Mouse (Mus musculus): ENCODE measurements around the gene Cldn19. TPM values are rescaled to one million over a fixed set of nuclear protein-coding genes. Genes with fewer than 3 reads are reported as not detected.
A peak's percentile ranks its signal among the peaks of the same experiment; 100 is the strongest.

Cldn19 gene
- polyA plus RNA-seq, 1 experiment from 2014 or later = 0.63 TPM

- peaks cover 35% of the 10 kb centered on the region for H3K4me1 ChIP-seq (ENCODE audit: control insufficient read depth, insufficient read depth, low read length)
- under 1% methylated on average over 24 of the region's 24 CpGs for WGBS
Observed at GRCm38 (mm10) chr4:119292771-119293573, 37.8 kb downstream of the Cldn19 start.

GRCm38 (mm10) chr4:119293574-119294258 lies 38.5 kb downstream of the Cldn19 start:
- H3K27ac ChIP-seq (ENCODE audit: low read length) = peak overlapping the region; percentile 91
- ATAC-seq = peak; percentile 16
- H3K36me3 ChIP-seq (ENCODE audit: control insufficient read depth, insufficient read depth, low read length) = no peaks in the 10 kb centered on the region
- peaks cover 35% of the 10 kb centered on the region for H3K4me1 ChIP-seq (ENCODE audit: control insufficient read depth, insufficient read depth, low read length)
- no peaks in the 10 kb centered on the region for H3K9me3 ChIP-seq (replicated peaks; ENCODE audit: control insufficient read depth, low read length, poor library complexity, severe bottlenecking)
- peak overlapping the region; percentile 93 for H3K4me3 ChIP-seq (ENCODE audit: low read depth, low read length)
- H3K4me2 ChIP-seq (ENCODE audit: low read length) = peak overlapping the region; percentile 73
- H3K27me3 ChIP-seq (ENCODE audit: control insufficient read depth, insufficient read depth, low read depth, low read length) = no peaks in the 10 kb centered on the region
- WGBS = under 1% methylated on average over 36 of the region's 80 CpGs
- H3K9ac ChIP-seq (ENCODE audit: low read depth, low read length) = peak overlapping the region; percentile 89

More at GRCm38 (mm10) chr4:119292771-119293573, 37.8 kb downstream of the Cldn19 start:
- Histone ChIP-seq H3K27me3 (ENCODE audit: control insufficient read depth, insufficient read depth, low read depth, low read length) (no peaks in the 10 kb centered on the region), H3K4me2 (ENCODE audit: low read length) (peak overlapping the region; percentile 73), H3K4me3 (ENCODE audit: low read depth, low read length) (peak overlapping the region; percentile 93), H3K9me3 (replicated peaks; ENCODE audit: control insufficient read depth, low read length, poor library complexity, severe bottlenecking) (no peaks in the 10 kb centered on the region), H3K9ac (ENCODE audit: low read depth, low read length) (peak overlapping the region; percentile 89), H3K27ac (ENCODE audit: low read length) (peak overlapping the region; percentile 91), H3K36me3 (ENCODE audit: control insufficient read depth, insufficient read depth, low read length) (no peaks in the 10 kb centered on the region)
- 0 out of 2 replicates have a peak, but pooled peaks have one; percentile 23 for ATAC-seq

- peak within 1 kb of the TSS; percentile 93 for H3K4me3 ChIP-seq (ENCODE audit: low read depth, low read length)
- H3K9me3 ChIP-seq (replicated peaks; ENCODE audit: control insufficient read depth, low read length, poor library complexity, severe bottlenecking) = no peaks in the 10 kb centered on the region
- no peaks in the 10 kb centered on the region for H3K27me3 ChIP-seq (ENCODE audit: control insufficient read depth, insufficient read depth, low read depth, low read length)
- H3K36me3 ChIP-seq (ENCODE audit: control insufficient read depth, insufficient read depth, low read length) = no peaks in the 10 kb centered on the region
- H3K27ac ChIP-seq (ENCODE audit: low read length) = peak within 1 kb of the TSS; percentile 97
- WGBS = 0% methylated on average over 61 of the region's 61 CpGs
- peaks cover 35% of the 10 kb centered on the region for H3K4me1 ChIP-seq (ENCODE audit: control insufficient read depth, insufficient read depth, low read length)
- peak; percentile 99 for ATAC-seq
- peak within 1 kb of the TSS; percentile 89 for H3K4me2 ChIP-seq (ENCODE audit: low read length)
- peak within 1 kb of the TSS; percentile 89 for H3K9ac ChIP-seq (ENCODE audit: low read depth, low read length)
Observed at GRCm38 (mm10) chr4:119294415-119295133, 39.4 kb downstream of the Cldn19 start, which contains the start of gene Ybx1. Gene Ybx1 (minus strand): TSS chr4:119294604.

DNA sequence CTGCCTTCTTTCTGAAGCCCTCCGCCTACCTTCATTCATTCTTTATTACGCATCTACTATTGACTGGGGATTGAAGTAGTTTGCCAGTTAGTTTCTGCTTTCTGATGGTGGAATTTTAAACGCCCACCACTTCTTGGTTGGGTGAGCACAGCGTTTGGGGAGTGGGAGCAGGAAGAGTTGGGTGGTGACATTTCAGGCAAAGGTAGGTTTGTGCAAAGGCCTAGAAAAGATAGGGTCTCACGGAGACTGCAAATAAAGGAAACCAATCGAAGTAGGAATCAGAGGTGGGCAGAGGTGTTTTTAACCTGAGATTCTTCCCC lies 39.9 kb downstream of the Cldn19 start:
- Histone ChIP-seq H3K4me2 (ENCODE audit: low read length) (peak overlapping the region; percentile 89), H3K9me3 (replicated peaks; ENCODE audit: control insufficient read depth, low read length, poor library complexity, severe bottlenecking) (no peaks in the 10 kb centered on the region), H3K9ac (ENCODE audit: low read depth, low read length) (peak overlapping the region; percentile 89), H3K36me3 (ENCODE audit: control insufficient read depth, insufficient read depth, low read length) (no peaks in the 10 kb centered on the region), H3K4me3 (ENCODE audit: low read depth, low read length) (peak overlapping the region; percentile 93), H3K27ac (ENCODE audit: low read length) (peak overlapping the region; percentile 97), H3K4me1 (ENCODE audit: control insufficient read depth, insufficient read depth, low read length) (peaks cover 32% of the 10 kb centered on the region), H3K27me3 (ENCODE audit: control insufficient read depth, insufficient read depth, low read depth, low read length) (no peaks in the 10 kb centered on the region)
- 8% methylated on average over 6 of the region's 6 CpGs for WGBS
- ATAC-seq = no peak

GRCm38 (mm10) chr4:119297361-119297760 lies 42.1 kb downstream of the Cldn19 start:
- Histone ChIP-seq H3K27ac (ENCODE audit: low read length) (no peak overlapping the region), H3K27me3 (ENCODE audit: control insufficient read depth, insufficient read depth, low read depth, low read length) (no peaks in the 10 kb centered on the region), H3K9ac (ENCODE audit: low read depth, low read length) (no peak overlapping the region), H3K4me2 (ENCODE audit: low read length) (no peak overlapping the region), H3K4me3 (ENCODE audit: low read depth, low read length) (no peak overlapping the region), H3K4me1 (ENCODE audit: control insufficient read depth, insufficient read depth, low read length) (peaks cover 11% of the 10 kb centered on the region), H3K36me3 (ENCODE audit: control insufficient read depth, insufficient read depth, low read length) (no peaks in the 10 kb centered on the region), H3K9me3 (replicated peaks; ENCODE audit: control insufficient read depth, low read length, poor library complexity, severe bottlenecking) (no peaks in the 10 kb centered on the region)
- no peak for ATAC-seq
- WGBS = 87% methylated on average over 2 of the region's 2 CpGs

- no peaks in the 10 kb centered on the region for H3K9me3 ChIP-seq (replicated peaks; ENCODE audit: control insufficient read depth, low read length, poor library complexity, severe bottlenecking)
- H3K27me3 ChIP-seq (ENCODE audit: control insufficient read depth, insufficient read depth, low read depth, low read length) = no peaks in the 10 kb centered on the region
- H3K4me1 ChIP-seq (ENCODE audit: control insufficient read depth, insufficient read depth, low read length) = peaks cover 2% of the 10 kb centered on the region
- no peak overlapping the region for H3K4me3 ChIP-seq (ENCODE audit: low read depth, low read length)
- 87% methylated on average over 3 of the region's 3 CpGs for WGBS
- H3K4me2 ChIP-seq (ENCODE audit: low read length) = no peak overlapping the region
- ATAC-seq = no peak
- H3K9ac ChIP-seq (ENCODE audit: low read depth, low read length) = no peak overlapping the region
- no peaks in the 10 kb centered on the region for H3K36me3 ChIP-seq (ENCODE audit: control insufficient read depth, insufficient read depth, low read length)
- H3K27ac ChIP-seq (ENCODE audit: low read length) = no peak overlapping the region
Observed at GRCm38 (mm10) chr4:119300761-119301160, 45.5 kb downstream of the Cldn19 start.

DNA sequence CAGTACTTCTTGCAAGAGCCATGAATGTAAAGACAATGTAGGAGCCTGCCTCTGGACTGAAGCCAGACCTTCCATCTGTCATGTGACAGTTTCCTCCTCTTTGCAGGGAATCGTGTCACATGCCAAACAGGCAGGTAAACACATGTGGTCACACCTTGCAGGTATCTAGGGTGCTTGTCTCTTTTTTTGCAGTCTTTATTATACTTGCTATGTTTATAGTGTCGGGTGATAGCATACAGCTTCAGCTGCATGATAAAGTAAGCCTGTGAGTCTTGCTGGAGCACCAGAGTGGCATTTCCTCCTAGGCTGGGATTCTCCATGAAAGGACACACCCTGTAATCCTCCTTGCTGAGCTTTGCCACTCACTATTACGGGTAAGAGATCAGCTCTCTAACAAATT lies 46.6 kb downstream of the Cldn19 start:
- Histone ChIP-seq H3K9me3 (replicated peaks; ENCODE audit: control insufficient read depth, low read length, poor library complexity, severe bottlenecking) (no peaks in the 10 kb centered on the region), H3K4me1 (ENCODE audit: control insufficient read depth, insufficient read depth, low read length) (no peaks in the 10 kb centered on the region), H3K4me3 (ENCODE audit: low read depth, low read length) (no peak overlapping the region), H3K4me2 (ENCODE audit: low read length) (no peak overlapping the region), H3K27ac (ENCODE audit: low read length) (no peak overlapping the region), H3K36me3 (ENCODE audit: control insufficient read depth, insufficient read depth, low read length) (no peaks in the 10 kb centered on the region), H3K9ac (ENCODE audit: low read depth, low read length) (no peak overlapping the region), H3K27me3 (ENCODE audit: control insufficient read depth, insufficient read depth, low read depth, low read length) (no peaks in the 10 kb centered on the region)
- 89% methylated on average over 3 of the region's 3 CpGs for WGBS
- no peak for ATAC-seq

GRCm38 (mm10) chr4:119303291-119303690 lies 48.1 kb downstream of the Cldn19 start:
- H3K4me2 ChIP-seq (ENCODE audit: low read length) = no peak overlapping the region
- no peaks in the 10 kb centered on the region for H3K27me3 ChIP-seq (ENCODE audit: control insufficient read depth, insufficient read depth, low read depth, low read length)
- H3K4me3 ChIP-seq (ENCODE audit: low read depth, low read length) = no peak overlapping the region
- no peaks in the 10 kb centered on the region for H3K36me3 ChIP-seq (ENCODE audit: control insufficient read depth, insufficient read depth, low read length)
- no peak overlapping the region for H3K9ac ChIP-seq (ENCODE audit: low read depth, low read length)
- no peaks in the 10 kb centered on the region for H3K9me3 ChIP-seq (replicated peaks; ENCODE audit: control insufficient read depth, low read length, poor library complexity, severe bottlenecking)
- H3K4me1 ChIP-seq (ENCODE audit: control insufficient read depth, insufficient read depth, low read length) = no peaks in the 10 kb centered on the region
- ATAC-seq = no peak
- WGBS = 88% methylated on average over 8 of the region's 8 CpGs
- no peak overlapping the region for H3K27ac ChIP-seq (ENCODE audit: low read length)

All from midbrain, embryonic 16.5 days (tissue).